Mouse (Mus musculus) liver, embryonic 15.5 days (tissue): ENCODE results near the gene Msh5. TPM values are rescaled to one million over a fixed set of nuclear protein-coding genes. Genes with fewer than 3 reads are reported as not detected.
"Not testable (repeated sequence)": the region's sequence is repeated elsewhere in the genome, so short reads cannot be mapped to it uniquely, and the experiment has no call there.

ENCODE experiments used
- ATAC-seq: fragments of 200-750 bp; cut with Nextera tagmentation; 2 replicates; pipeline ENCODE4 v1.8.0; 2017; ENCODE audit warnings: moderate number of reproducible peaks, mild to moderate bottlenecking, moderate library complexity; ENCODE audit not compliant: insufficient read depth
- H3K27ac ChIP-seq: fragments of 300-500 bp; sonication (generic); replicated peaks from 2 replicates; pipeline ENCODE4 v1.5.1; 2015; ENCODE audit warnings: mild to moderate bottlenecking, inconsistent platforms
- H3K27me3 ChIP-seq: fragments of 300-500 bp; sonication (generic); 2 replicates; pipeline ENCODE4 v1.6.1; 2015; ENCODE audit warnings: mild to moderate bottlenecking, inconsistent platforms
- H3K36me3 ChIP-seq: fragments of 300-500 bp; sonication (generic); replicated peaks from 2 replicates; pipeline ENCODE4 v1.6.1; 2015; ENCODE audit warnings: moderate library complexity, mild to moderate bottlenecking, inconsistent platforms
- H3K4me1 ChIP-seq: fragments of 300-500 bp; sonication (generic); replicated peaks from 2 replicates; pipeline ENCODE4 v1.6.1; 2015; ENCODE audit warnings: inconsistent platforms
- H3K4me2 ChIP-seq: fragments of 300-500 bp; sonication (generic); 2 replicates; pipeline ENCODE4 v1.6.1; 2015; ENCODE audit warnings: moderate library complexity, mild to moderate bottlenecking, inconsistent platforms
- H3K4me3 ChIP-seq: fragments of 300-500 bp; sonication (generic); replicated peaks from 2 replicates; pipeline ENCODE4 v1.5.1; 2015; ENCODE audit warnings: mild to moderate bottlenecking, inconsistent platforms
- H3K9ac ChIP-seq: fragments of 300-500 bp; sonication (generic); 2 replicates; pipeline ENCODE4 v1.6.1; 2015; ENCODE audit warnings: moderate library complexity, mild to moderate bottlenecking, inconsistent platforms
- H3K9me3 ChIP-seq: fragments of 300-500 bp; sonication (generic); replicated peaks from 2 replicates; pipeline ENCODE4 v1.6.1; 2016; ENCODE audit warnings: inconsistent platforms
- WGBS: fragments of 180-500 bp; shearing (Covaris S2); methylation state at CpG from one replicate; pipeline ENCODE4 v1.1.7; 2015; ENCODE audit warnings: mixed read lengths; ENCODE audit not compliant: insufficient replicate concordance; 5-methylcytosine and 5-hydroxymethylcytosine counted together
- polyA plus RNA-seq: library from polyadenylated mRNA; unstranded; fragments of >200 nt; fragmentation: Nextera tagmentation; extraction: Ambion mirVana; gene quantifications from 2 replicates; pipeline ENCODE4 v1.2.1, GENCODE M21; 2015

The Msh5 gene
- polyA plus RNA-seq, 1 experiment from 2014 or later = 4.3 TPM

- 63% methylated on average over 15 of the region's 15 CpGs for WGBS
- Histone ChIP-seq H3K27ac (peak overlapping the region; percentile 91), H3K4me1 (peaks cover 66% of the 10 kb centered on the region)
Observed at GRCm38 (mm10) chr17:34998526-34999430, 47.8 kb downstream of the Msh5 start.

GRCm38 (mm10) chr17:34997142-34997483 lies 49.4 kb downstream of the Msh5 start:
- H3K4me3 ChIP-seq = peak overlapping the region; percentile 77
- no peak for ATAC-seq
- peak overlapping the region; percentile 71 for H3K27ac ChIP-seq
- H3K4me2 ChIP-seq = peak overlapping the region; percentile 95
- peaks cover 34% of the 10 kb centered on the region for H3K36me3 ChIP-seq
- H3K9me3 ChIP-seq = no peaks in the 10 kb centered on the region
- WGBS = 72% methylated on average over 5 of the region's 5 CpGs
- H3K9ac ChIP-seq = peak overlapping the region; percentile 28; the same call in 1 of the 2 replicates
- peaks cover 50% of the 10 kb centered on the region for H3K4me1 ChIP-seq
- H3K27me3 ChIP-seq = no peaks in the 10 kb centered on the region

More at GRCm38 (mm10) chr17:34998526-34999430, 47.8 kb downstream of the Msh5 start:
- peak overlapping the region; percentile 95 for H3K4me2 ChIP-seq
- H3K36me3 ChIP-seq = peaks cover 31% of the 10 kb centered on the region
- no peak for ATAC-seq
- no peaks in the 10 kb centered on the region for H3K27me3 ChIP-seq
- H3K9ac ChIP-seq = peak overlapping the region; percentile 76
- H3K9me3 ChIP-seq = no peaks in the 10 kb centered on the region
- peak overlapping the region; percentile 77 for H3K4me3 ChIP-seq

GRCm38 (mm10) chr17:34996411-34997141 lies 50.0 kb downstream of the Msh5 start:
- Histone ChIP-seq H3K9ac (peak overlapping the region; percentile 28), H3K9me3 (no peaks in the 10 kb centered on the region), H3K4me1 (peaks cover 44% of the 10 kb centered on the region), H3K27ac (peak overlapping the region; percentile 71), H3K4me2 (peak overlapping the region; percentile 95), H3K36me3 (peaks cover 37% of the 10 kb centered on the region), H3K27me3 (no peaks in the 10 kb centered on the region), H3K4me3 (peak overlapping the region; percentile 77)
- no peak for ATAC-seq
- WGBS = 57% methylated on average over 13 of the region's 14 CpGs

GRCm38 (mm10) chr17:34995927-34996326 lies 50.6 kb downstream of the Msh5 start:
- H3K9ac ChIP-seq, H3K27me3 ChIP-seq, H3K9me3 ChIP-seq, ATAC-seq: not testable (repeated sequence)
- H3K36me3 ChIP-seq = peaks cover 43% of the 10 kb centered on the region
- H3K4me1 ChIP-seq = peaks cover 42% of the 10 kb centered on the region
- H3K27ac ChIP-seq = peak overlapping the region; percentile 61; the same call in 1 of the 2 replicates
- H3K4me2 ChIP-seq = peak overlapping the region; percentile 36; the same call in 1 of the 2 replicates
- peak overlapping the region; percentile 12; the same call in 1 of the 2 replicates for H3K4me3 ChIP-seq
- WGBS = 82% methylated on average over 4 of the region's 4 CpGs

- H3K27me3 ChIP-seq, ATAC-seq, H3K4me3 ChIP-seq, H3K4me2 ChIP-seq, H3K9me3 ChIP-seq, H3K9ac ChIP-seq, H3K27ac ChIP-seq: not testable (repeated sequence)
- 81% methylated on average over 4 of the region's 4 CpGs for WGBS
- peaks cover 51% of the 10 kb centered on the region for H3K36me3 ChIP-seq
- H3K4me1 ChIP-seq = peaks cover 42% of the 10 kb centered on the region
Observed at GRCm38 (mm10) chr17:34995192-34995591, 51.4 kb downstream of the Msh5 start.

GRCm38 (mm10) chr17:34994751-34995150 lies 51.8 kb downstream of the Msh5 start:
- H3K4me1 ChIP-seq = peaks cover 38% of the 10 kb centered on the region
- peaks cover 53% of the 10 kb centered on the region for H3K36me3 ChIP-seq
- no peaks in the 10 kb centered on the region for H3K27me3 ChIP-seq
- H3K4me2 ChIP-seq = no peak overlapping the region
- 0 out of 2 replicates have a peak overlapping the region, but pooled peaks have one; percentile 7 for H3K27ac ChIP-seq
- H3K4me3 ChIP-seq = no peak overlapping the region
- no peak for ATAC-seq
- no peaks in the 10 kb centered on the region for H3K9me3 ChIP-seq
- H3K9ac ChIP-seq = no peak overlapping the region

- Histone ChIP-seq H3K36me3 (peaks cover 35% of the 10 kb centered on the region), H3K4me2 (no peak overlapping the region), H3K27ac (no peak overlapping the region), H3K9me3 (no peaks in the 10 kb centered on the region), H3K4me1 (peaks cover 46% of the 10 kb centered on the region), H3K9ac (no peak overlapping the region), H3K4me3 (no peak overlapping the region), H3K27me3 (no peaks in the 10 kb centered on the region)
- WGBS = 60% methylated on average over 2 of the region's 2 CpGs
- ATAC-seq = no peak
Observed at GRCm38 (mm10) chr17:34984218-34984617, 62.3 kb downstream of the Msh5 start.

GRCm38 (mm10) chr17:34982328-34982727 lies 64.2 kb downstream of the Msh5 start:
- peak; percentile 32 for ATAC-seq
- H3K9ac ChIP-seq = peak overlapping the region; percentile 88
- H3K27me3 ChIP-seq = no peaks in the 10 kb centered on the region
- H3K9me3 ChIP-seq = no peaks in the 10 kb centered on the region
- peaks cover 46% of the 10 kb centered on the region for H3K4me1 ChIP-seq
- WGBS = 0% methylated on average over 15 of the region's 15 CpGs
- peaks cover 24% of the 10 kb centered on the region for H3K36me3 ChIP-seq
- H3K4me2 ChIP-seq = peak overlapping the region; percentile 80
- peak overlapping the region; percentile 91 for H3K4me3 ChIP-seq
- H3K27ac ChIP-seq = peak overlapping the region; percentile 98

- Histone ChIP-seq H3K27me3 (no peaks in the 10 kb centered on the region), H3K4me1 (peaks cover 46% of the 10 kb centered on the region), H3K27ac (peak within 1 kb of the TSS; percentile 98), H3K4me3 (peak within 1 kb of the TSS; percentile 91), H3K9ac (peak within 1 kb of the TSS; percentile 88), H3K36me3 (peaks cover 23% of the 10 kb centered on the region), H3K9me3 (no peaks in the 10 kb centered on the region), H3K4me2 (peak within 1 kb of the TSS; percentile 80)
- WGBS = under 1% methylated on average over 58 of the region's 58 CpGs
- peak; percentile 91 for ATAC-seq
Observed at GRCm38 (mm10) chr17:34981690-34982180, 64.8 kb downstream of the Msh5 start, which contains the start of gene Lsm2. Gene Lsm2, plus strand, starts transcription at chr17:34981862.

GRCm38 (mm10) chr17:34980655-34981054 lies 65.9 kb downstream of the Msh5 start:
- Histone ChIP-seq H3K27ac (peak overlapping the region; percentile 98), H3K4me2 (peak overlapping the region; percentile 80)
- no peak for ATAC-seq

GRCm38 (mm10) chr17:34979631-34980030 lies 66.9 kb downstream of the Msh5 start:
- Histone ChIP-seq H3K27me3 (no peaks in the 10 kb centered on the region), H3K36me3 (peaks cover 1% of the 10 kb centered on the region), H3K4me2 (no peak overlapping the region), H3K9me3 (no peaks in the 10 kb centered on the region), H3K4me1 (peaks cover 39% of the 10 kb centered on the region), H3K9ac (no peak overlapping the region), H3K27ac (no peak overlapping the region), H3K4me3 (no peak overlapping the region)
- 69% methylated on average over 4 of the region's 4 CpGs for WGBS
- ATAC-seq = no peak

More at GRCm38 (mm10) chr17:34980655-34981054, 65.9 kb downstream of the Msh5 start:
- H3K9me3 ChIP-seq = no peaks in the 10 kb centered on the region
- H3K4me3 ChIP-seq = peak overlapping the region; percentile 91
- no peaks in the 10 kb centered on the region for H3K27me3 ChIP-seq
- 16% methylated on average over 2 of the region's 2 CpGs for WGBS
- peaks cover 46% of the 10 kb centered on the region for H3K4me1 ChIP-seq
- peak overlapping the region; percentile 88 for H3K9ac ChIP-seq
- H3K36me3 ChIP-seq = peaks cover 12% of the 10 kb centered on the region
